Mouse (Mus musculus) embryonic facial prominence, embryonic 14.5 days (tissue): ENCODE results near the gene Fam229b. TPM values are rescaled to one million over a fixed set of nuclear protein-coding genes. Genes with fewer than 3 reads are reported as not detected.

Experiments used
- ATAC-seq: fragments of 200-750 bp; cut with Nextera tagmentation; 2 replicates; pipeline ENCODE4 v1.8.0; 2017; ENCODE audit warnings: low read depth, moderate number of reproducible peaks, moderate TSS enrichment
- DNase-seq: peaks from one replicate; pipeline ENCODE4 v3.0.0-alpha.2; 2015; ENCODE audit warnings: low spot score
- H3K27ac ChIP-seq: fragments of 300-500 bp; sonication (generic); replicated peaks from 2 replicates; pipeline ENCODE4 v1.5.1; 2014; ENCODE audit warnings: low read depth, mild to moderate bottlenecking, low read length, moderate library complexity
- H3K27me3 ChIP-seq: fragments of 300-500 bp; sonication (generic); replicated peaks from 2 replicates; pipeline ENCODE4 v1.6.1; 2014; ENCODE audit warnings: low read length; ENCODE audit not compliant: control insufficient read depth, insufficient read depth
- H3K36me3 ChIP-seq: fragments of 300-500 bp; sonication (generic); 2 replicates; pipeline ENCODE4 v1.6.1; 2014; ENCODE audit warnings: low read length, mixed read lengths; ENCODE audit not compliant: control insufficient read depth, insufficient read depth
- H3K4me1 ChIP-seq: fragments of 300-500 bp; sonication (generic); 2 replicates; pipeline ENCODE4 v1.6.1; 2014; ENCODE audit warnings: antibody characterized with exemption, low read length; ENCODE audit not compliant: control insufficient read depth, insufficient read depth
- H3K4me2 ChIP-seq: fragments of 300-500 bp; sonication (generic); 2 replicates; pipeline ENCODE4 v1.6.1; 2014; ENCODE audit warnings: low read depth, mild to moderate bottlenecking, low read length, moderate library complexity, mixed read lengths
- H3K4me3 ChIP-seq: fragments of 300-500 bp; sonication (generic); 2 replicates; pipeline ENCODE4 v1.5.1; 2014; ENCODE audit warnings: low read depth, mild to moderate bottlenecking, low read length
- H3K9ac ChIP-seq: fragments of 300-500 bp; sonication (generic); 2 replicates; pipeline ENCODE4 v1.6.1; 2014; ENCODE audit warnings: low read depth, mild to moderate bottlenecking, low read length, moderate library complexity, mixed read lengths
- H3K9me3 ChIP-seq: fragments of 300-500 bp; sonication (generic); 2 replicates; pipeline ENCODE4 v1.6.1; 2016; ENCODE audit warnings: low read length; ENCODE audit not compliant: control insufficient read depth
- WGBS: fragments of 180-500 bp; shearing (Covaris S2); extraction: QIAGEN DNeasy Blood & Tissue Kit; methylation state at CpG from one replicate; pipeline ENCODE4 v1.1.7; 2014; 5-methylcytosine and 5-hydroxymethylcytosine counted together
- polyA plus RNA-seq: library from polyadenylated mRNA; unstranded; fragments of >200 nt; fragmentation: Nextera tagmentation; extraction: Ambion mirVana; gene quantifications from 2 replicates; pipeline ENCODE4 v1.2.1, GENCODE M21; 2014

Fam229b gene
- polyA plus RNA-seq = 12.4 and 16.9 TPM in 2 replicates

DNA sequence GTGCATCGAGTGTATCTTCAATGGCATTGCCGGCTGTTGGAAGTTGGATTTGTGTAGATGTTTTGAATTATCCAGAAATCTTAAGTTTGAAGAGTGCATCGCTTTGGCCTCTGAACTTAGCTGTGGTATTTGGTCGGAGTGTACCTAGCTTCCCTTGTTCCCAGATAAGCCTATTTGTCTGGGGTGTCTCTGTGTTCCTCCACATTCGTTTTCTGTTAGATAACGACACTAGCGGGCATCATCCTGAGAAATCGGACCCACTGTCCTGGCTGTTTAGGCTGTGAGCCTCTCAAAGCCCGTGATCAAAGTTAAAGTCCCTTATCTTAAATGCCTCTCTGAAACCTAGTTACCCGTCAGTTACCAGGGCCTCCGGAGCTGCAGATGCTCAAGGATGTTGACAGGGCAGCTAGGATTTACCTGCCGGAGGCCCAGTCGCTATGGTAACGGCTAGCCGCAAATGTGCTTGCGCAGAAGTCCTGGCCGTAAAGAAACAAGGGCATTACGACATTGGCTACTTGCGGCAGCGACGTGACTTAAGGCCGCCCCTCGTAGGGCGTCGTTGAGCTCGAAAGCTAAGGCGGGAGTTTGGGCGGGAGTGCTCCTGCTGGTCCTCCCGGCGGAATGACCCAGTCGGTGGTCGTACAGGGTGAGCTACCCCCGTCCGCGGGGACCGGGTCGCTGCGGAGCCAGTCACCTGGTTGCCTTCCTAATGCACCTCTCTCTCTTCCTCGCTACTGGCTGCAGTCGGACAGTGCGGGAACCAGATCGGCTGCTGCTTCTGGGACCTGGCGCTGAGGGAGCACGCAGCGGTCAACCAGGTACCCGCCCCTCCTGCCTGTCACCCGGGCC is at the start of gene Fam229b, which contains the start of gene Tube1:
Gene Fam229b (minus strand): TSS at position 453 of the 849 bp plus-strand sequence.
Gene Tube1 (plus strand): TSS at position 515 of the 849 bp plus-strand sequence.
- H3K9ac ChIP-seq = peak within 1 kb of the TSS; percentile 80
- ATAC-seq (peak; percentile 93), DNase-seq (peak; percentile 99)
- peaks cover 17% of the 10 kb centered on the region for H3K36me3 ChIP-seq
- peak within 1 kb of the TSS; percentile 88 for H3K4me2 ChIP-seq
- no peak within 1 kb of the TSS; the same call in 1 of the 2 replicates for H3K27ac ChIP-seq
- WGBS = 5% methylated on average over 44 of the region's 47 CpGs
- H3K4me1 ChIP-seq = peaks cover 12% of the 10 kb centered on the region
- H3K4me3 ChIP-seq = peak within 1 kb of the TSS; percentile 79
- H3K27me3 ChIP-seq = no peaks in the 10 kb centered on the region
- no peaks in the 10 kb centered on the region for H3K9me3 ChIP-seq

DNA sequence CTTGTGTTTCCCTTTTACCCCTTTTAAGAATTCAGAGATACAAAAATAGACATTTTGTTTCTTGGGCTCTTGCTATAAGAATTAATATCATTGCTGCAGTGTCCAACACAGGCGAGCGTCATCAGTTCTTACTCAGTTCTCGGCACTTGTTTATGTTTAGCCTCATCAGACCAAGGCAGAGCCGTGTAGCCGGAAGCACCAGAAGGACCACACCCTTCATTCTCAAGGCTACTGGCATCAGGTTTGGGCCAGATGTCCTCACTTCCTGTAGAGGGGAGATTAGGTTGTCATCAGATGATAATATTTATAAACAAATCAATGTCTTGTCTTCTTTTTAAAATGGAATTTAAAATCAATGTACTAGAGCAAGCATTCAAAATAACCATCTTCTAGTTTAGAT is 43.3 kb upstream of the Fam229b start:
- DNase-seq (no peak), ATAC-seq (no peak)
- Histone ChIP-seq H3K4me1 (peaks cover 21% of the 10 kb centered on the region), H3K4me3 (no peak overlapping the region), H3K27ac (no peak overlapping the region), H3K36me3 (no peaks in the 10 kb centered on the region), H3K27me3 (no peaks in the 10 kb centered on the region), H3K4me2 (no peak overlapping the region), H3K9ac (no peak overlapping the region), H3K9me3 (peaks cover 6% of the 10 kb centered on the region; the same call in 1 of the 2 replicates)
- WGBS = 78% methylated on average over 5 of the region's 5 CpGs

DNA sequence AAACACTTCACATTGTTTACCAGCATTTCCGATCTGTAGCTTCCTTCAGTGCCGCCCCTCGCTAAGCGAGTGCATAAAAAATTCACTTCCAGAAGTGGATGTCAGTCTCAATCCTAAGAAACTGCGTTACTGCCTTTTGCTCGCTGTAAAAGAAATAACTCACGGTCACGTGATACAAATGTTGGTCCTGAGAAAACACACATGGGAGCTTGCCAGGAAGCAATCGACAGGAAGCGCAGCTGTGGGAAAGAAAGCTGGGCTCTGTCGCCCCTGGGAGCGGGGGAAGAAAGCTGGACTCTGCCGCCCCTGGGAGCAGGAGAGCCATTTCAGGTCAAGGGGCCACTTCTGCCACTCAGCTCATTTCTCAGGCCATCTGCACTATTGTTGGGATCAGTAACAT is 39.4 kb upstream of the Fam229b start:
- WGBS = 28% methylated on average over 13 of the region's 13 CpGs
- H3K4me3 ChIP-seq = peak overlapping the region; percentile 12; the same call in 1 of the 2 replicates
- peak overlapping the region; percentile 85 for H3K27ac ChIP-seq
- ATAC-seq (no peak), DNase-seq (peak; percentile 88)
- H3K9me3 ChIP-seq = peaks cover 2% of the 10 kb centered on the region; the same call in 1 of the 2 replicates
- H3K27me3 ChIP-seq = no peaks in the 10 kb centered on the region
- H3K4me1 ChIP-seq = peaks cover 27% of the 10 kb centered on the region
- H3K9ac ChIP-seq = no peak overlapping the region
- H3K36me3 ChIP-seq = no peaks in the 10 kb centered on the region
- H3K4me2 ChIP-seq = peak overlapping the region; percentile 74

DNA sequence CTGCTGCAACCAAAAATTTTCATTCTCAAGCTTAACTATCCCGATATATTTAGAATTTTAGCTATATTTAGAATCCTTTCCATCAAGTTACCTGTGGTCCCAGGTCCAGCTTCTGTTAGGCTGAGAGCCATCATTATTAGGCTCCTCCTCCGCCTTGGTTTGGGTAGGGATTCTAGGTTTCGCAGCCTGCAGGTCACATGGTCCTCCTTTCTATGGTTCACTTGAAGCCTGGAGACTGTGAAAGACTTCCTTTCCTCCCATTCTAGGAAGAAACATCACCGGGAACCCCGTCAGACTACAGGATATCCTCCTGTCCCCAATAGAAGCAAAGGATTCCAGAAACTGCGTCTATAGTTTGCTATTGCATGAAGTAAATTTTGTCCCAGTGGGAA is 38.8 kb upstream of the Fam229b start:
- no peak overlapping the region for H3K4me3 ChIP-seq
- ATAC-seq = no peak
- no peaks in the 10 kb centered on the region for H3K9me3 ChIP-seq
- H3K4me1 ChIP-seq = peaks cover 27% of the 10 kb centered on the region
- peak overlapping the region; percentile 85 for H3K27ac ChIP-seq
- H3K27me3 ChIP-seq = no peaks in the 10 kb centered on the region
- no peaks in the 10 kb centered on the region for H3K36me3 ChIP-seq
- no peak for DNase-seq
- H3K9ac ChIP-seq = no peak overlapping the region; the same call in 1 of the 2 replicates
- H3K4me2 ChIP-seq = peak overlapping the region; percentile 74
- 73% methylated on average over 6 of the region's 6 CpGs for WGBS

DNA sequence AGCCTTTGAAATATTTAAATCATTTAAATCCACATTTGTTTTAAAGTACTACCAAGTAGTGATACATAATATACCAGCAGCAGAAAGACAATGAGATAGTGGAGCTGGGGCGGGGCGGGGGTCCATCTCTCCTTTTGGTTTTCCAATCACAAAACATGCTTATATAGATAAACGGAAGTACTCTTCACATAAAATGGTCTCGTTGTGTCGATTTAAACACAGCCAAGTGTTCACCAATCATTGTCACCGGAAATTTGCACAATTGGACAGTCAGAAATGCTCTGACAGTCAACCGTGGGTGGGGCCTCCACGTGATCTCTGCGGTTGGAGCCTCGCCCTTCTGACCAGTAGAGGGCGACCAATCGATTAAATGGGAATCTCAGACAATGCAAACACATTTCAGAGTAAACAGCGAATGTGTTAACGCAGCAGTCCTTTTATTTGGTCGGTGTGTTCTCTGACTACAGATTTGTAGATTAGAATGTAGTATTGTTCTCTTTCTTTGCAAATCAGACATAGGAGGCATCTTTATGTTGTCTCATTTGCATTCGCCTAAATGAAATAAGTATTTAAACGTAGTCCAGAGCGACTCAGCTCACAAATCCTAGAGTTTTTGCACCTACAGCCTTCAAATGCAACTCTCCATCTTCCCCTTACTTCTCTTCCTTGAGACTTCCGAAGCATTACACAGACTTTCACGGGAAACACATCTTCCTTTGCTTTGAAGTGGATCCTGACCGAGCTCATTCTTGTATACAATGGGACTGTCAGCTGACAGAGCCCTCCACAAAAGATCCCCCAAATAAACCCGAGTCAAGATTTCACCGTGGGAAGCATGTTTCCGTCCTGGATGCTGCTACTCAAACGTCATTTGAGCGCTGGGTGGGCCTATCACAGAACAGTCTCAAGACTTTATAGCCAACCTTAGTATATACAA is 38.2 kb upstream of the Fam229b start:
- DNase-seq (peak; percentile 95), ATAC-seq (peak; percentile 77)
- Histone ChIP-seq H3K27me3 (no peaks in the 10 kb centered on the region), H3K9me3 (no peaks in the 10 kb centered on the region), H3K4me3 (peak overlapping the region; percentile 41), H3K36me3 (no peaks in the 10 kb centered on the region), H3K4me1 (peaks cover 27% of the 10 kb centered on the region), H3K4me2 (peak overlapping the region; percentile 74), H3K27ac (peak overlapping the region; percentile 85), H3K9ac (peak overlapping the region; percentile 39)
- WGBS = 15% methylated on average over 26 of the region's 26 CpGs

DNA sequence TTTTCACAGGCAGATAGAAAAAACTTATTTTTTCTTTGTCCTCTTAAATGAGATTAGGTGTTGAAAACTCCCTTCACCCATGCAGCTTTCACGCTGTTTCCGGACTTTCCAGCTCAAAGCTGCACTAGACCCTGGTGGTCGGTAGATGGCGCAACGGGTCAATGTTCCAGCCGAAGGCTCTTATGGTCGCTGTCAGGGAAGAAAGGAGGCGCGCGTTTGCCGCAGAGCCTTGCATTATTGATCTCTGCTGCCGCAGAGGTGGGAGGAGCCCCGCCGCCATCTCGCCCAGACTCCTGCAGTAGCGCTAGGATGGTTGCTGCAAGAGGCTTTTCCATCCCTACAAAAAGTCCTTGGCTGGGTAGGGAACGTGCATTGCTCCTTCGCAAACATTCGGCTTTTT is 37.4 kb upstream of the Fam229b start:
- Histone ChIP-seq H3K4me1 (peaks cover 27% of the 10 kb centered on the region), H3K4me2 (peak overlapping the region; percentile 74), H3K27me3 (no peaks in the 10 kb centered on the region), H3K27ac (peak overlapping the region; percentile 85), H3K9ac (peak overlapping the region; percentile 39; the same call in 1 of the 2 replicates), H3K9me3 (no peaks in the 10 kb centered on the region), H3K4me3 (peak overlapping the region; percentile 41), H3K36me3 (no peaks in the 10 kb centered on the region)
- DNase-seq = peak; percentile 96
- ATAC-seq = peak; percentile 92
- under 1% methylated on average over 19 of the region's 19 CpGs for WGBS

DNA sequence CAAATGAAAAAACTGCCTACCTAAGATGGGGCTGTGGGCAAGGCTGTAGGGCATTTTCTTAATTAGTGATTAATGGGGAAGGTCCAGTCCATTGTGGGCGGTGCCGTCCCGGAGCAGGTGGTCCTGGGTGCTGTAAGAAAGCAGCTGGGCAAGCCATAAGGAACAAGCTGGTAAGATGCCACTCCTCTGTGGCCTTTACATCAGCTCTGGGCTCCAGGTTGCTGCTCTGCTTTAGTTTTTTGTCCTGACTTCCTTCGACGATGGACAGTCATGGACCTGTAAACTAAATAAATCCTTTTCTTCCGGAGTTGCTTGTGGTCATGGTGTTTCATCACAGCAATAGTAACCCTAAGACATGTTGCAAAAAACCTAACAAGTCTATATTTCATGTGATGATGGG is 37.0 kb upstream of the Fam229b start:
- no peak for DNase-seq
- ATAC-seq = 0 out of 2 replicates have a peak, but pooled peaks have one; percentile 1
- Histone ChIP-seq H3K27ac (no peak overlapping the region), H3K9ac (no peak overlapping the region), H3K4me2 (peak overlapping the region; percentile 74), H3K36me3 (no peaks in the 10 kb centered on the region), H3K4me3 (no peak overlapping the region), H3K4me1 (peaks cover 27% of the 10 kb centered on the region), H3K27me3 (no peaks in the 10 kb centered on the region), H3K9me3 (no peaks in the 10 kb centered on the region)
- 8% methylated on average over 6 of the region's 6 CpGs for WGBS

GRCm38 (mm10) chr10:39170181-39170580 is 36.5 kb upstream of the Fam229b start:
- no peaks in the 10 kb centered on the region for H3K27me3 ChIP-seq
- H3K4me1 ChIP-seq = peaks cover 30% of the 10 kb centered on the region
- DNase-seq (peak; percentile 62), ATAC-seq (0 out of 2 replicates have a peak, but pooled peaks have one; percentile 19)
- no peak overlapping the region; the same call in 1 of the 2 replicates for H3K27ac ChIP-seq
- 2% methylated on average over 8 of the region's 8 CpGs for WGBS
- H3K4me3 ChIP-seq = peak overlapping the region; percentile 8; the same call in 1 of the 2 replicates
- H3K4me2 ChIP-seq = peak overlapping the region; percentile 48
- no peaks in the 10 kb centered on the region for H3K9me3 ChIP-seq
- H3K9ac ChIP-seq = no peak overlapping the region
- H3K36me3 ChIP-seq = no peaks in the 10 kb centered on the region
